ENCODE assay signal across 16 mouse cellular contexts in the genomic region with DNA sequence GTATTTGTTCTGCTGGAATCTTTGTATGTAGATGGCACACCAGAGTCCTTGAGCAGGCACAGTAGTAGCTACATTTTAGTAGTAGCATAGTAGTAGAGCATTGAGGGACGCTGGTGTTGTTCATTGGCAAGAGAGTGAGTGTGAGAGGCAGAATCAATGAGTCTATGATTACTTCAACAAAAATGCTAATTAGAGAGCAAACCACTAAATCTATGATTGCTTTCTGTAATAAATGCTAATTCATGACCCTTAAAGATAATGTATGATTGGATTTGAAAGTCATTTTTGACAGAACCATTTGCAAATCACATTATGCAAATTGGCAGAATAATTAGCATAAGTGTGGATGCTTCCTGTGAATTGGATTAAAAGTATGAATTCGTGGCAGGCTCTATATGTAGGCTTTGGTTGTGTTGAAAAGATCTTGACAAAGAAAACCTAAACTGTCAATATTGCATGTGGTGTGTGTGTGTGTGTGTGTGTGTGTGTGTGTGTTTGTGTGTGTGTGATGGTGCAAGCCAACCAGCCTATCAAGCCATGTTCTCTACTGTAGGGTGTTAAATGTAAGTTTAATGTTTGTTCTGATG.
A peak's percentile ranks its signal among the peaks of the same experiment; 100 is the strongest.
DNase-seq lines count a peak whose midpoint lies in the region; ATAC-seq lines count a peak whose summit lies in the region.
"Had no signal": no experiment of that assay in that cellular context is flagged by ENCODE, and none has a peak within 500 bp of the region (broad histone marks: within the 10 kb centered on the region; RNA-seq: fewer than 3 reads in every experiment).

No protein-coding gene starts in this region.

- H3K27me3 ChIP-seq in heart, embryonic 16.5 days (ENCODE audit: control insufficient read depth, insufficient read depth, low read length), result no peaks in the 10 kb centered on the region
- no peaks in the 10 kb centered on the region for H3K27me3 ChIP-seq in lung, embryonic 16.5 days (ENCODE audit: control insufficient read depth, insufficient read depth, low read depth, low read length)
- H3K27me3 ChIP-seq in forebrain, embryonic 14.5 days (replicated peaks; ENCODE audit: control insufficient read depth, insufficient read depth, low read length), result no peaks in the 10 kb centered on the region
- H3K27me3 ChIP-seq in neural tube, embryonic 14.5 days (ENCODE audit: control insufficient read depth, insufficient read depth, low read length), result no peaks in the 10 kb centered on the region
- no peaks in the 10 kb centered on the region for H3K27me3 ChIP-seq in liver, embryonic 12.5 days (replicated peaks)
- H3K27me3 ChIP-seq: embryonic facial prominence, embryonic 13.5 days; intestine, embryonic 15.5 days had no signal

- peak overlapping the region; percentile 46; the same call in 1 of the 2 replicates for H3K27ac ChIP-seq in heart, embryonic 16.5 days (ENCODE audit: low read length)
- peak overlapping the region; percentile 45; the same call in 1 of the 2 replicates for H3K27ac ChIP-seq in lung, embryonic 16.5 days (ENCODE audit: low read length)
- H3K27ac ChIP-seq in forebrain, embryonic 14.5 days (ENCODE audit: low read depth, low read length), result no peak overlapping the region
- no peak overlapping the region for H3K27ac ChIP-seq in neural tube, embryonic 14.5 days (ENCODE audit: low read depth, low read length)
- H3K27ac ChIP-seq in liver, embryonic 12.5 days, result no peak overlapping the region
- H3K27ac ChIP-seq: embryonic facial prominence, embryonic 13.5 days; intestine, embryonic 15.5 days; limb, embryonic 10.5 days had no signal

- H3K4me1 ChIP-seq in heart, embryonic 16.5 days (ENCODE audit: control insufficient read depth, insufficient read depth, low read length), result peaks cover 14% of the 10 kb centered on the region
- peaks cover 11% of the 10 kb centered on the region for H3K4me1 ChIP-seq in lung, embryonic 16.5 days (replicated peaks; ENCODE audit: control insufficient read depth, insufficient read depth, low read length)
- peaks cover 7% of the 10 kb centered on the region; the same call in 1 of the 2 replicates for H3K4me1 ChIP-seq in forebrain, embryonic 14.5 days (ENCODE audit: control insufficient read depth, insufficient read depth, low read length)
- peaks cover 13% of the 10 kb centered on the region; the same call in 1 of the 2 replicates for H3K4me1 ChIP-seq in neural tube, embryonic 14.5 days (ENCODE audit: control insufficient read depth, insufficient read depth, low read length)
- H3K4me1 ChIP-seq in liver, embryonic 12.5 days, result 0 out of 2 replicates have a peak, but pooled peaks cover 7% of the 10 kb centered on the region
- H3K4me1 ChIP-seq: limb, embryonic 10.5 days had no signal

- H3K36me3 ChIP-seq in heart, embryonic 16.5 days (ENCODE audit: control insufficient read depth, insufficient read depth), result peaks cover 6% of the 10 kb centered on the region; the same call in 1 of the 2 replicates
- H3K36me3 ChIP-seq in lung, embryonic 16.5 days (ENCODE audit: control insufficient read depth, insufficient read depth, low read length), result peaks cover 3% of the 10 kb centered on the region
- peaks cover 7% of the 10 kb centered on the region for H3K36me3 ChIP-seq in forebrain, embryonic 14.5 days (ENCODE audit: control insufficient read depth, insufficient read depth, low read length)
- H3K36me3 ChIP-seq in neural tube, embryonic 14.5 days (ENCODE audit: control insufficient read depth, insufficient read depth, low read length), result no peaks in the 10 kb centered on the region
- peaks cover 9% of the 10 kb centered on the region for H3K36me3 ChIP-seq in liver, embryonic 12.5 days

- H3K4me2 ChIP-seq in heart, embryonic 16.5 days (ENCODE audit: low read depth, low read length), result no peak overlapping the region
- no peak overlapping the region for H3K4me2 ChIP-seq in lung, embryonic 16.5 days (ENCODE audit: low read depth, low read length)
- H3K4me2 ChIP-seq in forebrain, embryonic 14.5 days (ENCODE audit: low read length), result no peak overlapping the region
- no peak overlapping the region for H3K4me2 ChIP-seq in neural tube, embryonic 14.5 days (ENCODE audit: low read depth, low read length)
- H3K4me2 ChIP-seq in liver, embryonic 12.5 days, result no peak overlapping the region
- H3K4me2 ChIP-seq: embryonic facial prominence, embryonic 13.5 days; heart, embryonic 11.5 days; intestine, embryonic 15.5 days had no signal

- no peak for ATAC-seq in heart, embryonic 16.5 days (replicated peaks; ENCODE audit: extremely low read depth, insufficient read depth, low FRiP score)
- ATAC-seq in lung, embryonic 16.5 days (ENCODE audit: low read depth), result no peak
- peak; percentile 72 for ATAC-seq in forebrain, embryonic 14.5 days
- peak; percentile 22; the same call in 1 of the 2 replicates for ATAC-seq in neural tube, embryonic 14.5 days (ENCODE audit: low read depth)
- ATAC-seq in liver, embryonic 12.5 days, result no peak
- ATAC-seq: intestine, embryonic 15.5 days had no signal

- no peak overlapping the region for H3K9ac ChIP-seq in heart, embryonic 16.5 days (ENCODE audit: low read length)
- no peak overlapping the region for H3K9ac ChIP-seq in lung, embryonic 16.5 days (ENCODE audit: low read length)
- H3K9ac ChIP-seq in forebrain, embryonic 14.5 days (ENCODE audit: low read length), result no peak overlapping the region
- H3K9ac ChIP-seq in neural tube, embryonic 14.5 days (replicated peaks; ENCODE audit: low read depth, low read length), result no peak overlapping the region
- H3K9ac ChIP-seq in liver, embryonic 12.5 days, result no peak overlapping the region
- H3K9ac ChIP-seq: embryonic facial prominence, embryonic 13.5 days; intestine, embryonic 15.5 days had no signal

- 91% methylated on average over 2 of the region's 2 CpGs for WGBS in heart, embryonic 16.5 days
- 86% methylated on average over 2 of the region's 2 CpGs for WGBS in lung, embryonic 16.5 days
- WGBS in forebrain, embryonic 14.5 days, result 49% methylated on average over 2 of the region's 2 CpGs
- WGBS in neural tube, embryonic 14.5 days, result 60% methylated on average over 2 of the region's 2 CpGs
- WGBS in liver, embryonic 12.5 days (ENCODE audit: insufficient replicate concordance), result 71% methylated on average over 2 of the region's 2 CpGs

- H3K4me3 ChIP-seq in heart, embryonic 16.5 days (ENCODE audit: low read length), result no peak overlapping the region
- no peak overlapping the region for H3K4me3 ChIP-seq in lung, embryonic 16.5 days (ENCODE audit: low read length)
- H3K4me3 ChIP-seq in forebrain, embryonic 14.5 days (ENCODE audit: low read depth, low read length), result no peak overlapping the region
- H3K4me3 ChIP-seq in neural tube, embryonic 14.5 days (ENCODE audit: low read depth, low read length), result no peak overlapping the region
- no peak overlapping the region for H3K4me3 ChIP-seq in liver, embryonic 12.5 days
- H3K4me3 ChIP-seq: embryonic facial prominence, embryonic 13.5 days; intestine, embryonic 15.5 days; limb, embryonic 10.5 days; myocyte had no signal

- H3K9me3 ChIP-seq in heart, embryonic 16.5 days (replicated peaks; ENCODE audit: control insufficient read depth, low read length), result no peaks in the 10 kb centered on the region
- H3K9me3 ChIP-seq in lung, embryonic 16.5 days (ENCODE audit: control insufficient read depth, low read length), result no peaks in the 10 kb centered on the region
- H3K9me3 ChIP-seq in forebrain, embryonic 14.5 days (replicated peaks; ENCODE audit: control insufficient read depth, low read length), result no peaks in the 10 kb centered on the region
- H3K9me3 ChIP-seq in neural tube, embryonic 14.5 days (ENCODE audit: control insufficient read depth, low read length), result no peaks in the 10 kb centered on the region
- H3K9me3 ChIP-seq in liver, embryonic 12.5 days (replicated peaks), result no peaks in the 10 kb centered on the region
- H3K9me3 ChIP-seq: embryonic facial prominence, embryonic 13.5 days; intestine, embryonic 15.5 days; limb, embryonic 10.5 days had no signal

- DNase-seq in heart, adult 11 months, result no peak
- DNase-seq in lung, postnatal 10 days, result no peak
- DNase-seq in forebrain, embryonic 14.5 days (ENCODE audit: low spot score), result peak; percentile 68
- DNase-seq in ovary, postnatal 14 days (ENCODE audit: low spot score), result no peak
- DNase-seq: B cell, adult 2 months; cerebellum, adult 9-11 months; thymus, postnatal 25 days had no signal

Comparison
In these comparisons a context has a peak if more than half of its experiments do, and no peak if none do; other contexts are left out.
1. ATAC-seq: peak in forebrain, embryonic 14.5 days (single experiment) and neural tube, embryonic 14.5 days (single experiment); none in heart, embryonic 16.5 days (single experiment), lung, embryonic 16.5 days (single experiment) and liver, embryonic 12.5 days (single experiment).
2. H3K27ac ChIP-seq: peak in heart, embryonic 16.5 days (single experiment) and lung, embryonic 16.5 days (single experiment); none in forebrain, embryonic 14.5 days (single experiment), neural tube, embryonic 14.5 days (single experiment) and liver, embryonic 12.5 days (single experiment).